Mouse (Mus musculus) hindbrain, embryonic 16.5 days (tissue): ENCODE data around the gene Cntrob. TPM values are rescaled to one million over a fixed set of nuclear protein-coding genes. Genes with fewer than 3 reads are reported as not detected.

Experiments used
- ATAC-seq: fragments of 200-750 bp; cut with Nextera tagmentation; 2 replicates; pipeline ENCODE4 v1.8.0; 2017; ENCODE audit warnings: moderate TSS enrichment, moderate library complexity
- H3K27ac ChIP-seq: fragments of 300-500 bp; sonication (generic); 2 replicates; pipeline ENCODE4 v1.5.1; 2014; ENCODE audit warnings: low read depth, mild to moderate bottlenecking, control low read depth, low read length, moderate library complexity
- H3K27me3 ChIP-seq: fragments of 300-500 bp; sonication (generic); replicated peaks from 2 replicates; pipeline ENCODE4 v1.6.1; 2014; ENCODE audit warnings: low read length; ENCODE audit not compliant: control insufficient read depth, insufficient read depth
- H3K36me3 ChIP-seq: fragments of 300-500 bp; sonication (generic); 2 replicates; pipeline ENCODE4 v1.6.1; 2014; ENCODE audit warnings: mild to moderate bottlenecking, low read length, moderate library complexity, mixed read lengths; ENCODE audit not compliant: control insufficient read depth, insufficient read depth
- H3K4me1 ChIP-seq: fragments of 300-500 bp; sonication (generic); 2 replicates; pipeline ENCODE4 v1.6.1; 2014; ENCODE audit warnings: low read depth, low read length; ENCODE audit not compliant: control insufficient read depth, insufficient read depth
- H3K4me2 ChIP-seq: fragments of 300-500 bp; sonication (generic); 2 replicates; pipeline ENCODE4 v1.6.1; 2014; ENCODE audit warnings: mild to moderate bottlenecking, low read length, control low read depth, moderate library complexity
- H3K4me3 ChIP-seq: fragments of 300-500 bp; sonication (generic); 2 replicates; pipeline ENCODE4 v1.5.1; 2014; ENCODE audit warnings: mild to moderate bottlenecking, low read length, control low read depth, moderate library complexity
- H3K9ac ChIP-seq: fragments of 300-500 bp; sonication (generic); 2 replicates; pipeline ENCODE4 v1.6.1; 2014; ENCODE audit warnings: low read depth, mild to moderate bottlenecking, control low read depth, low read length, moderate library complexity
- H3K9me3 ChIP-seq: fragments of 300-500 bp; sonication (generic); 2 replicates; pipeline ENCODE4 v1.6.1; 2014; ENCODE audit warnings: mild to moderate bottlenecking, low read length, moderate library complexity; ENCODE audit not compliant: control insufficient read depth
- WGBS: fragments of 180-500 bp; shearing (Covaris S2); extraction: QIAGEN DNeasy Blood & Tissue Kit; methylation state at CpG from one replicate; pipeline ENCODE4 v1.1.7; 2014; 5-methylcytosine and 5-hydroxymethylcytosine counted together
- polyA plus RNA-seq: library from polyadenylated mRNA; unstranded; fragments of >200 nt; fragmentation: Nextera tagmentation; extraction: Ambion mirVana; gene quantifications from 2 replicates; pipeline ENCODE4 v1.2.1, GENCODE M21; 2015

Cntrob gene
- polyA plus RNA-seq, 1 experiment from 2014 or later, result 15.5 TPM

DNA sequence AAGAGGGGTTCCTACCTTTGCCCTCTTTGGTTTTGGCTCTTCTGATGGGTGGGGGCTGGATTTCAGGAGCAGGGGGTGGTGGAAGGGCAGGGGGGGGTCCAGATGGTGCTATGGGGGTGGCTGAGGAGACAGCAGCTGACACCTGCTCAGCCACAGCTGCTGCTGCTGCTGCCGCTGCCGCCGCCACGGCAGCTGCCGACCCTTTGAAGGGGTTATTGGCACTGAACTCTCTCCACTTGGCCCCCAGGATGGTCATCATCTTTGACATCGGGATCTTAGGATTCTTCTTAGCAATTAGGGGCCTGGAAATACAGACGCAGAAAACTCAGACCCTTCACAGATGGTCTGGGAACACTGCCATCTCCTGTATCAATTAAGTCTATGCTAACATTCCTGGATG lies 38.4 kb upstream of the Cntrob start:
- ATAC-seq, result no peak
- Histone ChIP-seq H3K9me3 (no peaks in the 10 kb centered on the region), H3K4me1 (peaks cover 22% of the 10 kb centered on the region), H3K4me2 (no peak overlapping the region), H3K27me3 (no peaks in the 10 kb centered on the region), H3K4me3 (no peak overlapping the region), H3K9ac (no peak overlapping the region), H3K36me3 (peaks cover 55% of the 10 kb centered on the region), H3K27ac (no peak overlapping the region)
- WGBS, result 58% methylated on average over 7 of the region's 7 CpGs

DNA sequence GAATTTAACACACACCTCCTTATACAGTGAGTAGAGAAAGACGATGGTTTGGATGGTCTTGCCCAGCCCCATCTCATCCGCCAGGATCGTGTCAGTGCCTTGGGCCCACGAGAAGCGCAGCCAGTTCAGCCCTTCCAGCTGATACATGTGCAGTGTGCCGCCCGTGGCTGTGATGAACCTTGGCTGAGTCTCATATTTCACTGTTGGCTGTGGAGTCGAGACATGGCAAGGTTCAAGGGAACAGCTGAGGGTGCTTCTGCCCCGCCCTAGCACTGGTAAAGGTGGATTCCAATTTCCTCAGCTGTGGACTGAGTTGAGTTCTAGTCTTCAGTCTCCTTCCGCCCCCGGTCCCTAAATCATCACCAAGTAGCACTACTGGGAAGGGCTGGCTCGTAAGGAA lies 34.1 kb upstream of the Cntrob start:
- no peak overlapping the region for H3K27ac ChIP-seq
- ATAC-seq, result no peak
- WGBS, result 90% methylated on average over 12 of the region's 12 CpGs

DNA sequence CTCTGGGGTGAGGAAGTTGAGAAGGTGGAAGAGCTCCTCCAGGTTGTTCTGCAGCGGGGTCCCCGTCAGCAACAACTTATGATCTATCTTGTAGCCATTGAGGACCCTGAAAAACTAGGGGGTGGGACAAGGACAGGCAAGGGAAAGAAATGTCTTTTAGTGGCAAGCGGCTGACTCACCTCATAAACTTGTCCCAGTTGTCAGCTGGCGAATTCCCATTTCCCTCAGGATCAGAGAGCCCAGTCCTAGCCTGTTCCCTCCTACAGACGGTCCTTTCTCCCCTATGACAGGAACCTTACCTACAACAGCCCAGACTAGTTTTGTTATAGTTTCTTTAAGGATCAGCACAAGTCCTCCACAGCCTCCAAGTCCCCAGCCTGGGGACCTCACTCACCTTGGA lies 33.0 kb upstream of the Cntrob start:
- Histone ChIP-seq H3K9me3 (no peaks in the 10 kb centered on the region), H3K36me3 (peaks cover 81% of the 10 kb centered on the region), H3K9ac (no peak overlapping the region), H3K4me1 (no peaks in the 10 kb centered on the region), H3K4me2 (no peak overlapping the region), H3K27ac (no peak overlapping the region), H3K27me3 (no peaks in the 10 kb centered on the region), H3K4me3 (no peak overlapping the region)
- ATAC-seq, result no peak
- 95% methylated on average over 5 of the region's 5 CpGs for WGBS

More for the DNA sequence above, 34.1 kb upstream of the Cntrob start:
- Histone ChIP-seq H3K4me3 (no peak overlapping the region), H3K4me2 (no peak overlapping the region), H3K4me1 (no peaks in the 10 kb centered on the region), H3K36me3 (peaks cover 86% of the 10 kb centered on the region), H3K27me3 (no peaks in the 10 kb centered on the region), H3K9me3 (no peaks in the 10 kb centered on the region), H3K9ac (no peak overlapping the region)

DNA sequence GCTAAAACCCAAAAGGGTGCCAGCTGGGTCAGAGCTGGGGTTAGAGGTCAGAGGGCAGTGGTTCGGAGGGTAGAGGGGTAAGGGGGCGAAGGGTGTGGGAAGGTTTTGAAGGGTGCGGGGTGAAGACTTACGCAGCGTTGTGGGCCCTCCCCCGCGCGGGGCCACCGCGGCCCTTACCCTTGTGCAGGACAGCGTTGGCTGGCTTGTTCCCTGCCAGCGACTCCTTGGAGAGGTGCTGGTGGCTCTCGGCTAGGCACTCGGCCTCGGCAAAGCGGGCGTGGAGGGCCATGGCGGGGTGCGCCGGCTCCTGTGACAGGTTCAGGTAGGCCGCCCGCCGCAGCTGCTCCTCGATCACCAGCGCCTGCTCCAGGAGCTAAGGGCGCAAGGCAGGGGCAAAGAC lies 22.9 kb upstream of the Cntrob start:
- H3K36me3 ChIP-seq, result peaks cover 51% of the 10 kb centered on the region
- H3K27me3 ChIP-seq, result no peaks in the 10 kb centered on the region
- H3K27ac ChIP-seq, result no peak overlapping the region
- no peak overlapping the region for H3K4me2 ChIP-seq
- 87% methylated on average over 25 of the region's 26 CpGs for WGBS
- H3K4me1 ChIP-seq, result peaks cover 7% of the 10 kb centered on the region
- H3K9me3 ChIP-seq, result no peaks in the 10 kb centered on the region
- no peak for ATAC-seq
- no peak overlapping the region for H3K9ac ChIP-seq
- no peak overlapping the region for H3K4me3 ChIP-seq

DNA sequence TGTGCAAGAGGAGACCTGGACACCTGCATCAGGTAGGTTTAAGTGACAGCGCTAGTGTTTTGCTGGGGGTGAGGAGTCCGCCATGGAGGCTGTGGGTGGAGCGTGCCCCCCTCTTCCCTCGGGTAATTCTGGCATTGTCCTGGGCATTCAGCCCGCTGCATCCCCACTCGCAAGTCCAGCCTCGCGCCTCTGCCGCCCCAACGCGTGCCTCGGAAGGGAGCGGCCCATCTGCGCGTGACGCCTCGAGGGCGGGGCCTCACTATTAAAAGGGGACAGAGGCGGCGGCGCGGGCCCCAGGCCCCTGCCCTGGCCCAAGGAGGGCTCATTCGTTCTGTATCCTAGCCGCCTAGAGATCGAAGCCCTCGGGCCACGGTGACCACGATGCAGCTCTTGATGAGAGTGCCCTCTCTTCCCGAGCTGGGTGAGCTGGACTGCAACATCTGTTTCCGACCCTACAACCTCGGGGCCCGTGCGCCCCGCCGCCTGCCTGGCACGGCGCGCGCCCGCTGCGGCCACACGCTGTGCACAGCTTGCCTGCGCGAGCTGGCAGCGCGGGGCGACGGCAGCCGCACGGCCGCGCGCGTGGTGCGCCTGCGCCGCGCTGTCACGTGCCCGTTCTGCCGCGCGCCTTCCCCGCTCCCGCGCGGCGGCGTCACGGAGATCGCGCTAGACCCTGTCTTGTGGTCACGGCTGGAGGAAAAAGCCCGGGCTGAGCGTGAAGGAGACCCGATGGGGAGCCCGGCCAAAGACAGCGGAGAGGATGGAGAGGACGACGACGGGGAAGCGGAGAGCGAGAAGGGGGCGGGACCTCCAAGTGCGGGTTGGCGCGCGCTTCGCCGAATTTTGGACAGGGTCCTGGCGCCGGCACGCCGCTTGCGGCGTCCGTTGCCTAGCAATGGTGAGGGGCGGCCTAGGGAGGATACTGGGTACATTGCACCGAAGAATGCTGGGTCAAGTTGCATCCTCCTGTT lies 16.9 kb upstream of the Cntrob start, which contains the start of gene Rnf227:
Gene Rnf227, plus strand, starts transcription at position 301 of the 971 bp plus-strand sequence.
- peak within 1 kb of the TSS; percentile 88 for H3K9ac ChIP-seq
- ATAC-seq, result peak; percentile 91

DNA sequence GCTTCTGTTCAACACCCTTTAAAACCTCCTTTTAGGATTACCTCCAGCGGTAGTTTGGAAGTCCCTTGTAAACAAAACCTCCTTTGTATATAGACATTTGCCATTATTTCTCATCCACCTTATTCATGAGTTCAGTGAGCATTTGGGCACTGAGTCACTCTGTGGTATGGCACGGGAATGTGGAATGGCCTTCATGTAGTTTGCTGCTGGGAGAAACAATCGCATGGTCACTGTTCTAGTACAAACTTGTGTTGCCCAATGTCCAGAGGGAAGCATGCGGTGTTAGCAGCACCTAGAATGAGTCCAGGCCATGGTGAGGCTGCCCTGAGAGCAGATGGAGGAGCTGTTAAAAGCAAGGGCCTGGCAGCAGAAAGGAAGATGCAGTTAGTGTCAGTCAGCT lies 11.2 kb upstream of the Cntrob start:
- H3K9ac ChIP-seq, result no peak overlapping the region

More for the DNA sequence above, 16.9 kb upstream of the Cntrob start, which contains the start of gene Rnf227:
- 1% methylated on average over 87 of the region's 99 CpGs for WGBS
- peak within 1 kb of the TSS; percentile 73 for H3K4me3 ChIP-seq
- H3K27ac ChIP-seq, result peak within 1 kb of the TSS; percentile 96
- H3K36me3 ChIP-seq, result peaks cover 16% of the 10 kb centered on the region
- H3K4me2 ChIP-seq, result peak within 1 kb of the TSS; percentile 77
- peaks cover 18% of the 10 kb centered on the region for H3K4me1 ChIP-seq
- no peaks in the 10 kb centered on the region for H3K27me3 ChIP-seq
- H3K9me3 ChIP-seq, result no peaks in the 10 kb centered on the region

DNA sequence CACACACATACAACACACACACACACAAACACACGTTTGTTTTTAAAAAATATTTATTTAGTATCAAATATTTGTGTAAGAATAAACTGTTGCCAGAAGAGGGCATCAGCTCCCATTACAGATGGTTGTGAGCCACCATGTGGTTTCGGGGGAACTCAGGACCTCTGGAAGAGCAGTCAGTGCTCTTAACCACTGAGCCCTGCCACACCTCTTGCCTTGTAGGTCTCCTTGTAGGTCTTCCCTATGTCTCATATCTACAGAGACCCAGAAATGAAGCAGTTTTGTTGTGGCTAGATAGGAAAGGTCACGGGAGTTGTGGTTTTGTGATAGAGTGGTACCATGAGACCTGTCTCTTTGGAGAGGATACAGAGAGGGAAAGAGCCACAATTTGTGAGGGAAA lies 10.3 kb upstream of the Cntrob start:
- Histone ChIP-seq H3K9ac (no peak overlapping the region), H3K4me2 (no peak overlapping the region), H3K4me1 (peaks cover 11% of the 10 kb centered on the region), H3K4me3 (no peak overlapping the region), H3K9me3 (no peaks in the 10 kb centered on the region), H3K27me3 (no peaks in the 10 kb centered on the region), H3K36me3 (no peaks in the 10 kb centered on the region), H3K27ac (no peak overlapping the region)
- ATAC-seq, result no peak
- 60% methylated on average over 3 of the region's 3 CpGs for WGBS

More for the DNA sequence above, 11.2 kb upstream of the Cntrob start:
- Histone ChIP-seq H3K4me3 (no peak overlapping the region), H3K4me2 (no peak overlapping the region), H3K9me3 (no peaks in the 10 kb centered on the region), H3K36me3 (no peaks in the 10 kb centered on the region), H3K27ac (no peak overlapping the region), H3K4me1 (peaks cover 12% of the 10 kb centered on the region), H3K27me3 (no peaks in the 10 kb centered on the region)
- 77% methylated on average over 4 of the region's 4 CpGs for WGBS
- ATAC-seq, result no peak

DNA sequence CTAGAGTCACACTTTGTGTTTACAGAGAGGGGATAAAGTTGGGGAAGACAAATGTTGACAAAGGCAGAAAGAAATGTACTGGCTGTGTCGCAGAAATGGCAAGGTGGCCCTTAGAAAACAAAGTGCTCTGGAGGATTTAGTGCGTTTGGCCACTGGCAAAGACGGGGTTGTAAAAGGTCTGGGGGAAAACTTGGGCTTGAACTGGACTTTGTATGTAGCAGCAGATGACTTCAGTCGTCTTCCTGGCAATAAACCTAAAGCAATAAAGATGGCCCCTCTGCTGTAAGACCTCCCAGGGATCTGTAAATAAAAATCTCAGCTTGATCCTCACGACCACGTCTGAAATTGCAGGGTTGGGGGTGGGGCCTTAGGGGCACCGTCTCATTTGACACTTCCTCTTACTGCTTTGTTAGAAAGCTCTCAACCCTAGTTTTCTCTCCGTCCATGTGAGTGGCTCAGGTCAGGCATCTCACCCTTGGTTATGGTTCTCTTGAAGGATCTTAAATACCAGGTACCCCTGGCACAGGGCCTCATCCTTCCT lies 9.2 kb upstream of the Cntrob start:
- Histone ChIP-seq H3K4me2 (peak overlapping the region; percentile 70), H3K27ac (0 out of 2 replicates have a peak overlapping the region, but pooled peaks have one; percentile 78), H3K4me1 (peaks cover 11% of the 10 kb centered on the region), H3K9ac (0 out of 2 replicates have a peak overlapping the region, but pooled peaks have one; percentile 68), H3K9me3 (no peaks in the 10 kb centered on the region), H3K27me3 (no peaks in the 10 kb centered on the region), H3K4me3 (no peak overlapping the region), H3K36me3 (no peaks in the 10 kb centered on the region)
- WGBS, result 40% methylated on average over 8 of the region's 8 CpGs
- ATAC-seq, result no peak

DNA sequence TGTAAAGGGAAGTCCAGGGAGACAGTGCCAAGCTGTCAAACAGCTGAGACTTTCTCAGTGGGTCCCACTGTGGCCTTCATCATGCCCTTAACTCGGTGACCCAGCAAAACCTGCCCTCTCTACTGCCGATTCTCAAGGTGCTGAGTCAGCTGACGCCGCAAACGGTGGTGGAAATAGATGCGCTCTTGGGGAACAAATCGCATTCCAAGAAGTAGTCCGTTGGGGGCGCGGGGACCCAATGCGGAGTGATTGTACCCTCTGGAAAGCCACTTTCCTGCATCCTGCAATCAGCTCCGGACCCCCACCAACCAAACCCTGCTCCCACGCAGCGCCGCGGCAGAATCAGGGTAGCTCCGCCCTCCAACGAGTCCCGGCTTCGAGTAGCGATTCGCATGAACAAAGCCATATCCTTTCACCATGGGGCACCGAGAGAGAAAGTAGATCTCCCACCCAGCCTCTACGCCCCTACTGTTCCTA lies 8.4 kb upstream of the Cntrob start:
- peak; percentile 85 for ATAC-seq
- Histone ChIP-seq H3K4me3 (peak overlapping the region; percentile 49), H3K9me3 (no peaks in the 10 kb centered on the region), H3K4me2 (peak overlapping the region; percentile 70), H3K4me1 (peaks cover 12% of the 10 kb centered on the region), H3K27ac (peak overlapping the region; percentile 78), H3K27me3 (no peaks in the 10 kb centered on the region), H3K9ac (peak overlapping the region; percentile 68), H3K36me3 (no peaks in the 10 kb centered on the region)
- 1% methylated on average over 24 of the region's 24 CpGs for WGBS
